ENCODE assay signal across 44 mouse cellular contexts in genomic region chr5:139835706-139836105, GRCm38 (mm10). TPM values are rescaled to one million over a fixed set of nuclear protein-coding genes. Genes with fewer than 3 reads are reported as not detected.
"Had no signal": no experiment of that assay in that cellular context is flagged by ENCODE, and none has a peak within 500 bp of the region (broad histone marks: within the 10 kb centered on the region; RNA-seq: fewer than 3 reads in every experiment).

No protein-coding gene starts in this region.

- H3K27ac ChIP-seq: left cerebral cortex, adult 2 months; limb, embryonic 10.5 days; limb, embryonic 12.5 days; limb, embryonic 13.5 days; limb, embryonic 15.5 days; liver, embryonic 12.5 days; liver, embryonic 13.5 days; liver, embryonic 14.5 days; liver, embryonic 15.5 days; lung, embryonic 15.5 days; macrophage; midbrain, embryonic 10.5 days; midbrain, embryonic 12.5 days; midbrain, embryonic 13.5 days; midbrain, embryonic 15.5 days had no signal

- H3K4me1 ChIP-seq: limb, embryonic 13.5 days; limb, embryonic 15.5 days; lung, embryonic 15.5 days had no signal

- ATAC-seq: liver, embryonic 12.5 days; liver, postnatal 0 days; lung, postnatal 0 days; midbrain, embryonic 13.5 days; midbrain, embryonic 15.5 days; midbrain, embryonic 16.5 days had no signal

- H3K36me3 ChIP-seq: limb, embryonic 10.5 days; limb, embryonic 12.5 days; limb, embryonic 13.5 days; limb, embryonic 15.5 days; liver, embryonic 12.5 days; liver, embryonic 13.5 days; liver, embryonic 15.5 days; lung, embryonic 15.5 days; midbrain, embryonic 10.5 days; midbrain, embryonic 12.5 days; midbrain, embryonic 13.5 days; midbrain, embryonic 15.5 days had no signal

- H3K9ac ChIP-seq: limb, embryonic 12.5 days; limb, embryonic 13.5 days; limb, embryonic 15.5 days; liver, embryonic 12.5 days; liver, embryonic 13.5 days; liver, embryonic 14.5 days; liver, embryonic 15.5 days; liver, postnatal 0 days; lung, embryonic 14.5 days; lung, embryonic 15.5 days; midbrain, embryonic 12.5 days; midbrain, embryonic 13.5 days; midbrain, embryonic 15.5 days had no signal

- H3K27me3 ChIP-seq: limb, embryonic 13.5 days; lung, embryonic 15.5 days; midbrain, embryonic 15.5 days had no signal

- DNase-seq: left cerebral cortex, postnatal 4 days; liver, embryonic 13.5 days; liver, postnatal 0 days; lung, adult 18-20 months; lung, adult 2 months; lung, embryonic 14.5 days; lung, postnatal 10 days; lung, postnatal 14 days; lung, postnatal 36 days; lung, postnatal 4 days; midbrain, embryonic 14.5 days had no signal

- H3K4me3 ChIP-seq: left cerebral cortex, adult 2 months; limb, embryonic 10.5 days; limb, embryonic 12.5 days; limb, embryonic 13.5 days; limb, embryonic 15.5 days; liver, embryonic 12.5 days; liver, embryonic 13.5 days; liver, embryonic 15.5 days; lung, embryonic 15.5 days; megakaryocyte, embryonic 14.5 days; midbrain, embryonic 10.5 days; midbrain, embryonic 12.5 days; midbrain, embryonic 13.5 days; midbrain, embryonic 15.5 days; myocyte had no signal

RNA-seq across cellular contexts. Expression of gene Gm26938, which starts 9.5 kb away (rescaled TPM):
- total RNA-seq: left cerebral cortex, adult 2 months; left cerebral cortex, adult 8-10 months; left cerebral cortex, postnatal 10 days; left cerebral cortex, postnatal 14 days; left cerebral cortex, postnatal 25 days; left cerebral cortex, postnatal 36 days; left cerebral cortex, postnatal 4 days; megakaryocyte progenitor cell, adult 5-6 weeks; megakaryocyte-erythroid progenitor cell, adult 5-6 weeks; monocyte, adult 5-6 weeks had no signal
- polyA plus RNA-seq: limb, embryonic 10.5 days; limb, embryonic 11.5 days; limb, embryonic 13.5 days; limb, embryonic 14.5 days; limb, embryonic 15.5 days; liver, embryonic 11.5 days; liver, embryonic 12.5 days; liver, embryonic 13.5 days; liver, embryonic 14.5 days; liver, embryonic 15.5 days; liver, postnatal 0 days; lung, adult 2 months; lung, embryonic 14.5 days; lung, embryonic 15.5 days; lung, embryonic 16.5 days; lung, postnatal 0 days; macrophage; midbrain, embryonic 10.5 days; midbrain, embryonic 11.5 days; midbrain, embryonic 12.5 days; midbrain, embryonic 13.5 days; midbrain, embryonic 15.5 days; midbrain, embryonic 16.5 days; midbrain, postnatal 0 days; myocyte had no signal

RNA-seq across cellular contexts. Expression of gene Tmem184a, which starts 16.0 kb away (rescaled TPM):
- total RNA-seq: megakaryocyte progenitor cell, adult 5-6 weeks; megakaryocyte, adult 5-6 weeks; midbrain, postnatal 0 days had no signal
- polyA plus RNA-seq: macrophage had no signal
